Mouse (Mus musculus) stomach, postnatal 0 days (tissue): ENCODE data around the gene Calhm1.

Source experiments
- CTCF ChIP-seq: IDR thresholded peaks from 2 replicates; pipeline ENCODE4 v1.5.1; 2016; ENCODE audit warnings: antibody characterized with exemption, low read depth, mild to moderate bottlenecking, moderate library complexity
- EP300 ChIP-seq: optimal IDR thresholded peaks from 2 replicates; pipeline ENCODE3; 2016; ENCODE audit warnings: antibody characterized with exemption

DNA sequence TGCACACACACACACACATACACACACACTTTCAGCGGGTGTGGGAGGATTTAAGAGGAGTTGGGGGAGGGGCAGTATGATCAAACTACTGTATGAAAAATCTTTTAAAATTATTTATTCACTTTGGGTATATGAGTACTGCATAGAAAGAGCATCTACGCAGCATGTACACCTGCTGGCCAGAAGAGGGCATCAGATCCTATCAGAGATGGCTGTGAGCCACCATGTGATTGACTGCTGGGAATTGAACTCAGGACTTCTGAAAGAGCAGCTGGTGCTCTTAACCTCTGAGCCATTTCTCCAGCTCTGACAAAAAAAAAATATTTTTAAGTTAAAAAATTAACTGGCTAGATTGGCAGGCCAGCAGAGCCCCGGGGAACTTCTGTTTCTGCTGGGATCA, 30.5 kb upstream of the Calhm1 start:
- TF ChIP-seq EP300 (no peak), CTCF (peak; percentile 74)
